Mouse (Mus musculus) CH12.LX (cell line): Measurements from ENCODE around the gene Prkn.

ENCODE experiments used
- CHD1 ChIP-seq: IDR thresholded peaks from 2 replicates; pipeline ENCODE4 v1.6.1; 2012; ENCODE audit warnings: low read depth, low read length, improper control_type of control experiment, inconsistent platforms
- CTCF ChIP-seq, 2 experiments: IDR thresholded peaks in 1 of 2; conservative IDR thresholded peaks in 1 of 2; 2 replicates each; pipeline ENCODE4 v1.5.1; 2011 to 2012; ENCODE audit warnings: low read depth in 2 of 2, low read length in 2 of 2, improper control_type of control experiment in 1 of 2, inconsistent platforms in 1 of 2, mild to moderate bottlenecking in 1 of 2, moderate library complexity in 1 of 2
- ELF1 ChIP-seq: IDR thresholded peaks from 2 replicates; pipeline ENCODE4 v1.6.1; 2014; ENCODE audit warnings: low read depth, mild to moderate bottlenecking, inconsistent platforms, low read length, improper control_type of control experiment
- EP300 ChIP-seq: IDR thresholded peaks from 2 replicates; pipeline ENCODE4 v1.6.1; 2011; ENCODE audit warnings: low read length, improper control_type of control experiment
- HCFC1 ChIP-seq: IDR thresholded peaks from 2 replicates; pipeline ENCODE4 v1.6.1; 2012; ENCODE audit warnings: low read depth, mild to moderate bottlenecking, inconsistent platforms, low read length, improper control_type of control experiment
- JUN ChIP-seq: IDR thresholded peaks from 2 replicates; pipeline ENCODE4 v1.6.1; 2011; ENCODE audit warnings: low read depth, mild to moderate bottlenecking, low read length, improper control_type of control experiment, moderate library complexity; ENCODE audit not compliant: insufficient read depth
- MAX ChIP-seq: IDR thresholded peaks from 2 replicates; pipeline ENCODE4 v1.6.1; 2011; ENCODE audit warnings: low read length, improper control_type of control experiment
- NELFE ChIP-seq: IDR thresholded peaks from 2 replicates; pipeline ENCODE4 v1.6.1; 2011; ENCODE audit warnings: low read depth, low read length, improper control_type of control experiment
- PAX5 ChIP-seq: IDR thresholded peaks from 2 replicates; pipeline ENCODE4 v1.6.1; 2012; ENCODE audit warnings: low read length, inconsistent platforms, mixed read lengths
- POLR2A ChIP-seq: IDR thresholded peaks from 2 replicates; pipeline ENCODE4 v1.6.1; 2011; ENCODE audit warnings: low read depth, mild to moderate bottlenecking, improper control_type of control experiment, low read length
- RAD21 ChIP-seq: IDR thresholded peaks from 2 replicates; pipeline ENCODE4 v1.6.1; 2011; ENCODE audit warnings: low read depth, mild to moderate bottlenecking, low read length, improper control_type of control experiment, moderate library complexity
- RCOR1 ChIP-seq: conservative IDR thresholded peaks from 2 replicates; pipeline ENCODE4 v1.6.1; 2012; ENCODE audit warnings: low read depth, mild to moderate bottlenecking, inconsistent platforms, low read length, improper control_type of control experiment
- SMC3 ChIP-seq: IDR thresholded peaks from 2 replicates; pipeline ENCODE4 v1.6.1; 2011; ENCODE audit warnings: low read depth, low read length, improper control_type of control experiment
- USF1 ChIP-seq: IDR thresholded peaks from 2 replicates; pipeline ENCODE4 v1.6.1; 2014; ENCODE audit warnings: low read depth, mild to moderate bottlenecking, inconsistent platforms, low read length, improper control_type of control experiment

DNA sequence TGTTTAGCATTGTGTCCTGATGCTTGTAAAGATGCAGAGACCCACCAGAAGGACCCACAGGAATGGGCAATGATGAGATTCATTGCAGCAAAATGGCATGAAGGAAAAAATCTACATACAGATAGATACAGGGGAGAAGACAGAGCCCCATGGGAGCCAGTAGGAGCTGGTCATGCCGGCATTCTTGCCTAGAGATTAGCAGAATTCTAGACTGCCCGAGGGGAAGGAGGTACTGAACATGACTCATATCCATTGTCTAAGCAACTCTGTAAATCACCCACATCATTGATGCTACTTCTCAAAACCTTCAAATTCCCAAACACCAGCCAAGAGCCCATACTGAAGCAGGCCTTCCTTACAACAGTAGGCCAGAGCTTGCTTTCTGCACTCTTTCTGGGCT is 591.1 kb downstream of the Prkn start:
- TF ChIP-seq SMC3 (no peak), ELF1 (no peak), CTCF (conservative IDR thresholded peaks at IDR 0.05 in 1 of 2, IDR thresholded peaks at IDR 0.05 in 1 of 2; ENCODE audit: low read depth in 2 of 2, low read length in 2 of 2) (no peak), RCOR1 (no peak), MAX (no peak), USF1 (no peak), NELFE (no peak), HCFC1 (no peak), POLR2A (no peak), JUN (no peak), EP300 (no peak), PAX5 (no peak), RAD21 (no peak), CHD1 (no peak)
